Mouse (Mus musculus): ENCODE data around the gene Nxf7. TPM values are rescaled to one million over a fixed set of nuclear protein-coding genes. Genes with fewer than 3 reads are reported as not detected.
"Not testable (repeated sequence)": the region's sequence is repeated elsewhere in the genome, so short reads cannot be mapped to it uniquely, and the experiment has no call there.

Nxf7 gene
- polyA plus RNA-seq, 1 experiment from 2014 or later: not detected

- H3K36me3 ChIP-seq; H3K27ac ChIP-seq; H3K9ac ChIP-seq; H3K4me1 ChIP-seq; H3K4me3 ChIP-seq; H3K9me3 ChIP-seq; ATAC-seq (ENCODE audit: low FRiP score, low read depth); H3K4me2 ChIP-seq (replicated peaks); H3K27me3 ChIP-seq: not testable (repeated sequence)
- 21% methylated on average over 8 of the region's 8 CpGs for WGBS
These were observed 38.9 kb downstream of the Nxf7 start for GRCm38 (mm10) chrX:135559665-135560064.

Other genes with a start within 250 kb of the Nxf7 start
- not detected in 2 replicates for gene Gm5128, start 225.5 kb downstream of the Nxf7 start, polyA plus RNA-seq (2015; fragmentation: Nextera tagmentation; extraction: Ambion mirVana)
- not detected in 2 replicates for gene Gm7903, start 164.9 kb downstream of the Nxf7 start, polyA plus RNA-seq (2015; fragmentation: Nextera tagmentation; extraction: Ambion mirVana)
- not detected in 2 replicates for gene AV320801, start 104.2 kb downstream of the Nxf7 start, polyA plus RNA-seq (2015; fragmentation: Nextera tagmentation; extraction: Ambion mirVana)
- gene Prame, start 28.9 kb upstream of the Nxf7 start, polyA plus RNA-seq (2015; fragmentation: Nextera tagmentation; extraction: Ambion mirVana): 0.11 and 0.22 TPM in 2 replicates
- gene Tcp11x2, start 95.0 kb upstream of the Nxf7 start, polyA plus RNA-seq (2015; fragmentation: Nextera tagmentation; extraction: Ambion mirVana): not detected in 2 replicates
- 1.4 and 1.6 TPM in 2 replicates for gene Tmsb15a, start 126.5 kb upstream of the Nxf7 start, polyA plus RNA-seq (2015; fragmentation: Nextera tagmentation; extraction: Ambion mirVana)
- 13.2 and 13.3 TPM in 2 replicates for gene Armcx5, start 144.0 kb upstream of the Nxf7 start, polyA plus RNA-seq (2015; fragmentation: Nextera tagmentation; extraction: Ambion mirVana)
- 60.1 and 68.4 TPM in 2 replicates for gene Gprasp1, start 144.0 kb upstream of the Nxf7 start, polyA plus RNA-seq (2015; fragmentation: Nextera tagmentation; extraction: Ambion mirVana)
- gene Bhlhb9, start 198.8 kb upstream of the Nxf7 start, polyA plus RNA-seq (2015; fragmentation: Nextera tagmentation; extraction: Ambion mirVana): 61.5 and 64.2 TPM in 2 replicates
- 51.2 and 56.9 TPM in 2 replicates for gene Gprasp2, start 240.3 kb upstream of the Nxf7 start, polyA plus RNA-seq (2015; fragmentation: Nextera tagmentation; extraction: Ambion mirVana)

Data from limb, embryonic 13.5 days (tissue).